Mouse (Mus musculus): ENCODE data around the gene BC048507.
"Not testable (repeated sequence)": the region's sequence is repeated elsewhere in the genome, so short reads cannot be mapped to it uniquely, and the experiment has no call there.

Gene BC048507

DNA sequence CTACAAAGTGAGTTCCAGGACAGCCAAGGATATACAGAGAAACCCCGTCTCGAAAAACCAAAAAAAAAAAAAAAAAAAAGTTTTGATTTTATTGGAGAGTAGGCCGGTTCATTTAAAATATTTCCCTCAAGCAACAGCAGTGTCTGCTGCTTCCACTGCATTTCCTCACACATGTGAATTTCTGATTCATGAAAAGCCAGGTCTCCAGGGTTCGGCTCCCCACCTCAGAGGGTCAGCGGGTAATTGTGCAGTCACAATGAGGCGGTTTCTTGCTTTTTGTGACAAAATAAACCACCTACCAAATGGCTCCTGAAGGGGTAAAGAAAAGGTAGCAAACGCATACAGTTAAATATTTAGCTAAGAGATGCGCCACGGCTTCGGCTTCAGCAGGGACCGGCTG is at the start of gene BC048507:
Gene BC048507 (plus strand): TSS at position 301 of the 400 bp plus-strand sequence.
- DNase-seq (ENCODE audit: extremely low read depth, insufficient read length, low spot score), result no peak

DNA sequence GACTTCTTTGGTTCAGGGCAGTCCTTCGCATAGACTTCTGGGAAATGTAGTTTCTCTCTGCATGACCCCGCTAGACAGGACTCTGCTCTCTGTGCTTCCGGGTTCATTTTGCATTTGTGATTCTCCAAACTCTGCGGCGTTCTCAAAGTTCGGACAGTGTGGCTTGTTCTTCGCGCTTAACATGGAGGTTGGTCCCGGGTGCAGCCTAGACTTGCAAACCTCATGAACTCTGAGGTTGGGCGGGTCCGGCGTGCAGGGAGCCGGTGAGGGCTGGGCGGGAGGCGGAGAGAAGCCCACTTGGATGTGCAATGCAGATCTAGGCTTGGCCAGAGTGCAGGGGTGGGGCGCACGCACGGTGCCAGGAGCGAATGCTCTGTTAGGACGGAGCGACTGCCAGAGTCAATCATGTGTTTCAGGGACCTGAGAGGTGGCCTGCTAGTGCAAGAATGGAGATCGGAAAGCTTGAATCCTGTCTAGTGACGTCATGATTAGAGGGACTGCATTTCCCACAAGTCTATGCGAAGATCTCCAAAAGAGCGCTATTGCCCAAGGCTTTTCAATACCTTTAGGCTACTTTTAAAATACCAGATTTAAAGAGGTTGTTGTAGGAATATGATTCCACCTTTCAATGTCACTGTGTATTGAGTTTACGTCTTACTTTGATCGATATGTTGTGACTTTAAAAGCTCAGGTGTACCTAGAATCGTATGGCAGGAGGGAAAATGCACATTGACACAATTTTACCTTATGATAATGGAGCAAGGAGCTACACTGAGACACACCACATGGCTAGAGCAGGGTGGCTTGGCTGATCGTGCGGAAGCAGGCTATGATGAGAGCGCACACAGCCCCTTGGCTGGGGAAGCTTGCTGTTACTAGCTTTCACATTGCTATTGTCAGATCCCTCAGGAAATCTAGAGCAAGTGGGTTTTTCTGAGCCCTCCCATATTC is 49.1 kb upstream of the BC048507 start, which contains the start of gene Zfp273:
Gene Zfp273 (plus strand): TSS at position 31 of the 951 bp plus-strand sequence.
- DNase-seq (ENCODE audit: extremely low read depth, insufficient read length, low spot score), result peak; percentile 51

DNA sequence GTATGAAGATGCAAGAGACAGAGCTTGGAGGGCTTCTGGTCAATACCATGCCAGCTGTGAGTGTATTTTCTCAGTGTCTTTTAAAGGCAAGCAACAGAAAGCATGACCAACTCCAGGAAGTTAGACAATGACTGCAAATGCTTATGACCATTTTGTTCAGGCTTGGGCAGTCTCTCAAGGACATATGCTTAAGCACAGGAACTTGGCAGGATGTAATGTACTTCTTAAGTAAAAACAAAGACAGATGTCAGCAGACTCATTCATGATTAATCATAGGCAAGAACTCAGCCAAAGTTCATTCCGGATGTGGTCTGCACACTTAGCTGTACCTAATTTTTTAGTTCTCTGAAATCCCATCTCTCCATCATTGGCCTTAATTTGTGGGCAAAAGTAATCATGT is 44.5 kb upstream of the BC048507 start:
- peak; percentile 64 for DNase-seq (ENCODE audit: extremely low read depth, insufficient read length, low spot score)

DNA sequence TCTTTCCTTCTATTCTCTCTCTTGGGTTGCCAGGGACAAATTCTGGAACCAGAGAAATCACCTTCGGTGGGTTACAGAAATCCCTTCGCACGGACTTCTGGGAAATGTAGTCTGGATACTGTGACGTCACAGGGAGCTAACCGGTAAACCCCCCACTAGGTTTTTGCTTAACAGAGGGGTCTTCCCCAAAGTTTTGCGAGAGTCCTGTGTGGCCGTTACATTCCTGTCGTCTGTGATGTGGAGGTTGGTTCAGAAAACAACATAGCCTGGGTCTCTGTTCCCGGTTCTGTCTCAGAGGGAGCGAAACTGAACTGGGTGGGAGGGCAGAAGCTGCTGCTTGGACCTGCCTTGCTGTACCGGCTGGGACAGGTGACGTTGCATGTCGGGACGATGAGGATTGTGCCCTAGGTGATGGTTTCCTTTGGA is 32.2 kb upstream of the BC048507 start, which contains the start of gene Gm10037:
Gene Gm10037 (plus strand): TSS at position 196 of the 426 bp plus-strand sequence.
- no peak for DNase-seq (ENCODE audit: extremely low read depth, insufficient read length, low spot score)

DNA sequence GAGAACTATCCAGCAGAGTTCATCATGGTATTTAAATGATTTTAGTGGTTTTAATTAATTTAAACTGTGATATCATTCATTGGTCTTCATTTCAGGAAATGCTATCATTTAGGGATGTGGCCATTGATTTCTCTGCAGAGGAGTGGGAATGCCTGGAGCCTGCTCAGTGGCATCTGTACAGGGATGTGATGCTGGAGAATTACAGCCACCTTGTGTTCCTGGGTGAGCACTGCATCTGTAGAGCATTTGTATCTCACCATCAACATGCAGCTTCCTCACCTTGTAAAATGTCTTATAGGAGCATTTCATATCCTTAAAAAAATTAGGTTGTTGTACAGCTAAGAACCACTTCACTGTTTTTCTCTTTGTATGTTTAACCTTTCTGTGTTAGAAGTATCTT is 30.0 kb upstream of the BC048507 start:
- DNase-seq (ENCODE audit: extremely low read depth, insufficient read length, low spot score), result not testable (repeated sequence)

DNA sequence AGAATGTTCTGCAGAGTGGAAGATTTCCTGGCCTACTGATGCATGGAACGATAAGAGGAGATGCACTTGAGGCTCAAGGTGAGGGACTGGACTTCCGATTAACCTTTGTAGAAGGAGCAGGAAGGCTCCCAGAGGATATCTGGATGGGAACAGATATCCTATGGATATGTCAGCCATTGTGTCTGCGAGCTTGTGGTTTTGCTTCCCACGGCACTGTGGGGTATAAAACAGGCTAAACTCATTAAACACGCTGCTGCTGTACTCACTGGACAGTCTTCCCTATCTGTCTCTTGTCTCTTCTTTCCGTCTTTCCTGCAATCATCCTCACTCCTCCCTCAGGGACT is 19.4 kb upstream of the BC048507 start:
- DNase-seq (ENCODE audit: extremely low read depth, insufficient read length, low spot score), result no peak

DNA sequence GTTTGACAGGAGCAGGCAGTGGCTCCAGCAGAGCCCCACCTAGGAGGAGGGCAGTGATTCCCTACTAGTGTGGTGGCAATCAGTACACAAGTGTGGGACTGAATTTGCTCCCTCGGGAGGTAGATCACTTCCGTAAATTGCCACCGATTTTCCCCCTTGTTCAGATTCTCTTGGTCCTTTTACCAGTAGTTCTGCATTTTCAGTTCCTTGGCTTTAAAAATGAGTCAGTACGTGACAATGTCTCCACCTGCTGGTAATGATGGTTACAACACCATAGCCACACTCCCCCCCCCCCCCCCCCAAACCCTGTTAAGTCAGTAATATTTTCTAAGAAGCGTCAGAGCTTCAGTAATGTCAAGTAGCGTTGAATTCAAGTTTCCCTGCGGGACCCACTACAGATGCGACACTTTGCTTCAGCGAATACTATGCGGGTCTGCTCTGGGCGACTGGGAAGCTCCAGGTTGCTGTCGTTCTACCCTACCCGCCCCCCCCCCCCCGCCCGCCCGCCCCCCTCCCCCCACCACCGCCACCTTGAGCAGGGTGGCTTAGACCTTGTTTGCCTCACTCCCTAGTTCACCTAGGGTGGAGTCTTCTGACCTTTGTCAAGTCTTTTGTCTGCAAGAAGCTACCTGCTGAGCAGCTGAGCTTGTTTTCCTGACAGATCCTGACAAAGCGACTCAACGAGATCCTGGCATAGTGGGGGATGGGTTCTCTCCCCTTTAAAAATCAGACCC is 18.8 kb upstream of the BC048507 start:
- DNase-seq (ENCODE audit: extremely low read depth, insufficient read length, low spot score), result peak; percentile 58

DNA sequence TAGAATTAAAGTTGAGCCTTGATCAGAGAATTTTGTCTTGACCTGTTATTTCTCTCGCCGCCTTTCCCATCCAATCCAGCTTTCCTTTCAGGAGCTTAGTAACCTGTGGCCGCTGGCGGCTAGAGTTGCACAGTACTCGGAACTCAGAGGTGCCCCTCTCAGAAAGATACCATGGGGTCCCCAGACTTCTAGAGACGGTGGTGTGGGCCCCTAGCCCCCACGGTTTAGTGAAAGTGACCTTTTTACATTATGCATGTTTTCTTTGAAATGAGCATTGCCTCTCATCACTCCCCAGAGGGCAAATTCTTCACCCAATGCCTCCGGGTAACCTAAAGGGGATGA is 18.3 kb upstream of the BC048507 start:
- DNase-seq (ENCODE audit: extremely low read depth, insufficient read length, low spot score), result no peak

DNA sequence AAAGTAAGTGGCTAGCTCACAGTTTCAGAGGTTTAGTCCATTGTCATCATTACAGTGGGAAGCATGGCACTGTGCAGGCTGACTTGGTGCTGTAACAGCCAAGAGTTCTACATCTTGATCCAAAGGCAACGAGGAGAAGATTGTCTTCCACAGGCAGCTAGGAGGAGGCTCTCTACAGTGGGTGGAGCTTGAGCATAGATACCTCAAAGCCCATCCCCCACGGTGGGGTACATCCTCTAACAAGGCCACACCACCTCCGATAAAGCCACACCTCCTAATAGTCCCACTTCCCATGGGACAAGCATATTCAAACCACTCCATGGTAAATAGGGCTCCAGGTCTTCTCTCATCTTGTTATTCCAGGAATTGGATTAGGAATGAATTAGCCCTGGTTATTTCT is 12.8 kb upstream of the BC048507 start:
- DNase-seq (ENCODE audit: extremely low read depth, insufficient read length, low spot score), result no peak

DNA sequence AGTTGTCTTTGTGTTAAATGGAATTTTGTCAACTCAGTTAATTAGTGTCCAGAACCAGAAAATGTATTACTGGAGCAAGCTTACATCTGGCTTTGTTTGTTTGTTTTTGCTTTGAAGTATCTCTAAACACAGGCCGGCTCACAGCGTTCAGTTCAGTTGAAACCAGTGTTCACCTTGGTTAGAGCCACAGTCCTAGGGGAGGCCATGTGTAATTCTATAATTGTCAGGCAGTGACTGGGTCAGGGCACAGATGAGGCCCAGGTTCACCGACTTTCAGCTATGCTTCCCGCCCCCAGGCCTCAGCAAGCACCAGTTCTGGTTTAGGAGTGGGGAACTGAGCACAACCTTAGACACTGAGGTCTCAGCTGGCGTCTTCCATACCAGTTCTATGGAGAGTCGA is 10.0 kb upstream of the BC048507 start:
- DNase-seq (ENCODE audit: extremely low read depth, insufficient read length, low spot score), result no peak

DNA sequence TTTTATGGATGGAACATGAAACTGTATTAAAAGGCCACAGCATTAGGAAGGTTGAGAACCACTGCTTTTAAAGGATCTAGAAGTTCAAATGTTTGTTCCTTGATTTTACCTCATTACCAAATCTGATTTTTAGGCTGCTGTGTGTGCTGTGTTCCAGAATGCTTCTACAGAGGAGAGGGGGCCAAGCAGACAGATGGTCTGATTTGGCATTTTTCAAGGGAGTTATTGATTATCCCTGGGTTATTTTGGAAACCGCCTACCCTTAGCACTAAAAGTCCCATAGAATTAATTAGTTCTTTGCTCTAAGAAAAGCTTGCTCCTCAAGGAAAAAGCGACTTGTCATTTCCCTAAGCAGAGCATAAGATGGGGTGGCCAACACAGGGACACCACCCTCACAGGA is 9.1 kb upstream of the BC048507 start:
- DNase-seq (ENCODE audit: extremely low read depth, insufficient read length, low spot score), result no peak

DNA sequence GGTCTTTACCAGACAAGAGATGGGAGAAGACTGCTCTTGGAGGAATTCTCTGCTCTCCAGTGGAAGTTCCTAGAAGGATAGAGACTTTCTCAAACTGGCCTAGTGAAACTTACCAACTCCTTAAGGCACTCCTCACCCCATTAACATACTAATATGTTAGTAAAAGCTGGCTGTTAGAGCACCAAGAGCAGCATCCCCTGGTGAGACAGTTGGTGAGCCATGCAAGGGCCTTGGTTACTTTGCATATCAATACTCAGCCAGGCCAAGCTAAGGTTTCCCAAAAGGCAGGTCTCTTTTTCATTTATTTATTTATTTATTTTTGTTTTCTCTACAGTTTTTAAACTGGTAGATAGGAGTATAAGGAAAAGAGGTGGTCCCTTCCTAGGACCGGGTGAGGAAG is 5.8 kb upstream of the BC048507 start:
- DNase-seq (ENCODE audit: extremely low read depth, insufficient read length, low spot score), result no peak

DNA sequence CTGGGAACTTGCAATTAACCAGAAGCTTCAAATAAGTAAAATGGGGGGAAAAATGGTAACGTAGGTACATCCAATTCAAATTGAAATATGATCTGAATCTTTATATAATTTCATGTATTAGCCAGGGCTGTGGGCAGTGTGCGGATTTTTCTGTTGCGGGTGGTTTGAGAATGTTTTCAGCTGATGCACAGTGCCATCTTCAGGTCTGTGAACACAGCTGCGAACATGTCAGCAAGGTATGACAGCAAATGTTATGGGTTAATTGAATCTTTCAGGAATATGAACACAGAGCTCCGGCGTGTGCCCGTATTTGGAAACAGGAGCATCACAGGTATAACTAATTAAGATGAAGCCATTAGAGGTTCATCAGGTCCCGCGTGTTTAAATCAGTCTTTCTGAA is 618 bp upstream of the BC048507 start:
- DNase-seq (ENCODE audit: extremely low read depth, insufficient read length, low spot score), result no peak

DNA sequence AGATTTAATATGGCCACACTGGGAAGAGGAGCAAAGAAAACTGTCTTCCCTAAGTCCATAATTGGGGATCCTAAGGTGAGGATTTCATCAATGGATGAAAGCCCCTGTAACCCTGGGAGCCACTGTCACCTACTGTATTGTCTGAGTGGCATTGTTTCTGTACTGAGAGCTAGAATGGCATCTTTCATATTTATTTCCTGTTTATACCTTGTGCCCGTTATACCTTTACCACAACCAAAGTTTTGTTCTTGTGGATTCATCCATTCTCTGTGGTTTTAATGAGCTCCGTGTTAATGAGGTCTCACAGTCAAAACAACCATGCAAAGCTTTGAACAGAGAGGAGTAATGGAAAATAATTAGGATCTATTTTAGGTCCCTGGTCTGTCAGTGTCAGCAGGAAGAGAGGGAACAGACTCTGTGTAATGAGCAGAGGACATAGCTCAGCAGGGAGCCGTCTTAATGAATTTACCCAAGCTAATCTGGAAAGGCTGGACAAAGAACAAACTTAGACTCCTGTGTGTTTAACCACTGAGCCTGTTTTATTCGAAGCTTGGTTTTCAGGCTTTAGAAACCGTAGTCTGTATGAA is 1.7 kb downstream of the BC048507 start:
- DNase-seq (ENCODE audit: extremely low read depth, insufficient read length, low spot score), result no peak

DNA sequence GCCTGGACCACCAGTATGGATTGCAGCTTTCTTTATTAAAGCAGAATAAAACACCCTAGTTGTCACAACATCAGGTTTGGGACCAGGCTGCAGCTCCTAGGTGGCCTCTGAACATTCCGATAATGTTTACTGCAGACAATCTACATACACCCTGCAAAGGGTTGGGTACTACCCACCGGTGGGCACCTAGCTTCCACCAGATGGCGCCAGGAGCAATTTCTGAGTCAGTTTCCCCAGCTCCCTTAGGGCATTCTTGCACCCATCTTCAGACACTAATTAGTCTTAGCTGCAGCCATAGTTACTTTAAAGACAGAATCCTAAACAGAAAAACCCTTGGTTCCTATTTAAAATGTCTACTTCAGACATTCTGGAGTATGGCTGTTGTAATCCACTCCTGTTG is 4.8 kb downstream of the BC048507 start:
- DNase-seq (ENCODE audit: extremely low read depth, insufficient read length, low spot score), result no peak

DNA sequence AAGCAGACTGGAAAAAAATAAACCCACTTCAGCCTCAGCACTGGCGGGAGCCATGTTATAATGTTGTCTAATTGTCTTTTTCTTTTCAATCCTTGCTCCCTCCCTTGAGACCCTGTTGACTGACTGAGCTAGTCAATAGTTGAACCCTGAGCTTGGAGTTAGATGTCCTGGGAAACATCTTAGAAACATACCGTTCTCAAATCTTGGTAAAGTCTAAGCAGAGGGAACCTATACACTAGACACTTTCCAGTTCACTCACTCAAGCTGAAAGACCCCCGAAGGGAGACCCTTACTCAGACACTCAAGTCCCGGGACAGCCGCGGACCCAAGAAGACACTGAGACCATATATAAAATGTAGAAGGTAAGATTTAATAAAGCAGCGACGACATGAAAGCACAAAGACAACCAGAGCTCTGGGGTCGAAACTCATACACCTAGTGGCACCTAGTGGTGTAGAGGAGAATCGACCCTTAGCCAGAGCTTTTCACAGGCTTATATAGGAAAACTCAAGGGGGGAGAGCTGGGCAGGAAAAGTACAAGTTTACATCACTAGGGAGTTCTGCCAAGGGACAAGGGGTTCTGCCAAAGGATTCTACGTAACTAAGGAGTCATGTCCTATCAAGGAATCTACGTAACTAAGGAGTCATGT is 13.0 kb downstream of the BC048507 start:
- not testable (repeated sequence) for DNase-seq (ENCODE audit: extremely low read depth, insufficient read length, low spot score)

DNA sequence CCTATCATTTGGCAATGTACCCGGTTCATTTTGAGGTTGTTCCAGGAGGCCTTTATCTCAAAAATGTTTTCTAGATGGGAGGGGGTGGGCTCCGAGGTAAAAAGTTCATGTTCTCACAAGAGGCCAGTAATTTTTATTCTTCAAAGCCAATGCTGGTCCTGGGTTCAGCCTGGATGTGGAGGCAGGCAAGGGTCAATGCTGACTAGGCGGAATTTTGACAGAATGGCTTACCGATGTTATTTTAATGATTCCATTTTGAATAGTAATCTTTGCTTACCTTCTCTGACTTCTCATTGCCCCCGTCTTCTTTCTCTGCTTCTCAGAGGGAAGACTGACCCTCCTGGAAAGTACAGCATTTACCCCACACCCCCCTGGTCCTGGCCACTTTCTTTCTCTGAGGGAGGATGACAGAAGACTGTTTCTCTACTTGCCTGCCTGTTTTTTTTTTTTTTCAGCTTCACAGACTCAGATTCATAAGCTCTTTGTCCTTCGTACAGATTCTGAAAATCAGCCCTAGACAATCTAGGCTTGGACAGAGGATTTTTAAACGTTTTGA is 13.7 kb downstream of the BC048507 start:
- DNase-seq (ENCODE audit: extremely low read depth, insufficient read length, low spot score), result no peak

DNA sequence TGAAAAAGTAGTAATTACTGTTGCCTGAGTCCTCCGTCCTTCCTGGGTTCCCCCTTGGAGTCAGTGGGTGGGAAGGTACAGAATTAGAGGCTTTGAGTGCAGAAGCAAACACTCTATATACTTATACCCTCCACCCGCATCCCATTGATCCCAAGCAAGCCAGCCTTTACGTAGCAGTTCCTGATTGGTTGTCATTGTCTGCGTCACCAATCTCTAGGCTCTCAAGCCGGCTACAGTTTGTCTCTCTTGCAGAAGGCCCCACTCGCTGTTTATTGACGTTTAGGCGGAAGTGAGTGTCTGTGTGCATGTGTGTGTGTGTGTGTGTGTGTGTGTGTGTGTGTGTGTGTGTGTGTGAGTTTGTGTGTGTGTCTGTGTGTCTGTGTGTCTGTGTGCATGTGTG is 20.8 kb downstream of the BC048507 start:
- DNase-seq (ENCODE audit: extremely low read depth, insufficient read length, low spot score), result no peak

DNA sequence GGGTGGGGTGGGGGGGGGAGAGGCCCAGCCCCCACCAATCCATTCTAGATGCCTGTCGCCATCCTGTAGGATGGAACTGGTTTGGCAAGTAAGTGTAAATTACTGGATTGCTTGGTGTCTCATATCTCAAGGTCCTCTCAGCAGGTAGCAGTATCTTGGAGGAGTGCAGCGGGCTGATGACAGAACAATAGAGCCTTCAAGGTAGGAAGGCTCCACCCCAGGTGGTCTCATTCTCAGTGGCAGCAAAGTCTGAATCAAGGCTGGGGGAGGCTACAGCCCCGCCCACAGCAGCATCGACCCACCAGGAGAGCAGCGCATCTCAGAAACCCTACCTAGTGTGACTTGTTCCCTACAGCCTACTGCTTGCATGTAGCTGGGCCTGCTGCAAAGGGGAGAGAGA is 46.6 kb downstream of the BC048507 start:
- no peak for DNase-seq (ENCODE audit: extremely low read depth, insufficient read length, low spot score)
